Mouse (Mus musculus) monocyte, adult 2 months (primary cell): ENCODE measurements around the gene Dnah7c.

Experiments
- DNase-seq, 2 experiments: peaks; one replicate each; pipeline ENCODE4 v3.0.0; 2022; ENCODE audit warnings: low spot score in 2 of 2, low read depth in 1 of 2

Gene Dnah7c

DNA sequence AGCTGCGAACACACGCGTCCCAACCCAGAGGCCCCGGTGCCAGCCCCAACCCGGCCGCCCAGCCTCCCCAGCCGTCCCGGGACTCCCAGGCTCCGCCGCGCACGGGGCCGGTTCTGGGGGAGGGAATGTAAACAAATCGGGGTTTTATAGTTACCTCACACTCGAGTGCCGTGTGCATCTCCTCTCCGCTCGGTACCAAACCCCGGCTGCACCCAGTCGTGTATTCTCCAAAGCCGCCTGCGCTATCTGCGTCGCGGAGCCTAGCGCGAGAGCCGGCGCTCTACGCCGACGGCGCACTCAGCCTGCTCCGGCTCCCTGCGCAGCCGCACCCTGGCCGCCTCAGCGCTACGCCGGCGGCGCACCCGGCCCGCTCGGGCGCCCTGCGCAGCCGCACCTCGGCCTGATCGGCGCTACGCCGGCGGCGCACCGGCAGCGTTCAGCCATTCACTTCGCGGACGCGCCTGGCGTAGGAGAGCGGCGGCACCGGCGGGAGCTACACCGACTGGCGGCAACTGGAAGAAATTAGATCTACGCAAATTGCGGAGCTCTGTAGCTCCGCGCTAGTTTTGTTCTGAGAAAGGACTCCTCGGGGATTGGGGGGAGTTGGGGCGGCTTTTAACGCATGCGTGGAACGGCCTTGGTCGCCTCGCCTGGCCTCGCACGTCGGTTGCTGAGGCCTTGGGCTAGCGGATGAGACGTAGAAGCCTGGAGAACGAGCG is 428.1 kb downstream of the Dnah7c start:
- peak; percentile 89 to 98 for DNase-seq

DNA sequence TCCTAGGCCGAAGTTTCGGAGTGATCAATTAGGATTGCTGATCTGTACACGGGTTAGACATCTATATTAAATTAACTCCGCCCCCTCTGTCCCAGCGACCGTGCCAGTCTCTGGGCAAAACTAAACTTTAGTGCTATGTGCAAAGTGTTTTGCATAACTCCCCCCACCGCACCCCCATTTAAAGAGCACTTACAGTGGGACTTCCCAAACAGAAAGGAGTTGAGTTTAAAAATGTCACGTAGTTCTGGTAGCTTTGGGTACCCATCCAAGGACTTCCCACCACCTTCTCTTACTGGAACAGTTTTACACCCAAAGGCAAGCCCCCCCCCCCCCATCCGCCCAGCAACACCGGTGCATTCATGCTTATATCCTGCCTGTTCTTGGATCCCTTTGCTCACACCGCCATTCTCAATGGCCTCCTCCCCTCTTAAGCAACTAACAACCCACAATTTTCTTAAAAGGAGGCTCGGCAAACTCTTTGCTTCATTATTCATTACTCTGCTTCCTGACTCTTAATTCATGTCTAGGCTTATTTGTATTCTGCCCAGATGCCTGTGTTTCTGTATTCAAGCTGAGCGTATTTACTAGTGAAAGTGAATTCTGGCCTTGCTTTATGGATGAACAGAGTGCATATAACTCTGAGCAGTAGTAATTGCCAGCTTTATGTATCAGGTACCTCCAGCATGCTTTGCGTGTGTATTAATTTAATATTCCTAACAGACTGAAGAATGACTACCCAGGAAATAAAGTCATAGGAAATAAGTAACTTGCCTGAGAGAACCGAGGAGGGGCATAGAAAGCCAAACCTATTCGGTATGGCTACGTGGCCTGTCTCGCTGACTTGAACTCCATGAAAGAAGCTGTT is 428.9 kb downstream of the Dnah7c start:
- no peak for DNase-seq

DNA sequence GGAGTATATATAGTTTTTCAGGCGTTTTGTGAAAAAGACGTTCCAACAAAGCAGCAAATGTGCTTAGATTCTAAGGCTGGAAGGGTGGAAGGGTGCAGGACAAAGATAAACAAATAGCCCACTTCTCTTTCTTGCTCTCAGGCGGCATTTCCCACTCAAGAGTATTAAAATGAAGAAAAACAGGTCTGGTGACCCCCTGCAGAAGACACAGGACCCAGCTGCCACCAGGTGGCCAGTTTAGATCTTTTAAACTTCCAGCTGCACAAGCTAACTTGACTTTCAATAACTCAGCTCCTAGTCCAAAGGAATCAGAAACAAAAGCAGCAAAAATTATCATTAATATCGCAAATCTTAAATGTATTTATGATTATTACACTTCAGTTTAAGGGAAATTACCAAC is 431.1 kb downstream of the Dnah7c start:
- DNase-seq = no peak
